ENCODE assay signal across 8 mouse cellular contexts in genomic region chr15:51592069-51592435, GRCm38 (mm10).
A peak's percentile ranks its signal among the peaks of the same experiment; 100 is the strongest.
DNase-seq lines count a peak whose midpoint lies in the region; ATAC-seq lines count a peak whose summit lies in the region.

No protein-coding gene starts in this region.

- no peaks in the 10 kb centered on the region for H3K9me3 ChIP-seq in kidney, embryonic 15.5 days (replicated peaks)
- H3K9me3 ChIP-seq in stomach, embryonic 15.5 days = no peaks in the 10 kb centered on the region

- WGBS in kidney, embryonic 15.5 days = 59% methylated on average over 9 of the region's 9 CpGs
- 53% methylated on average over 9 of the region's 9 CpGs for WGBS in stomach, embryonic 15.5 days

- peak overlapping the region; percentile 27; the same call in 1 of the 2 replicates for H3K4me2 ChIP-seq in kidney, embryonic 15.5 days
- H3K4me2 ChIP-seq in stomach, embryonic 15.5 days = peak overlapping the region; percentile 33; the same call in 1 of the 2 replicates

- DNase-seq in kidney, adult 8-10 months = no peak
- DNase-seq in ZHBTc4 (ENCODE audit: low read depth, low spot score) = peak; percentile 72
- peak; percentile 75 for DNase-seq in heart, adult 8-10 months (ENCODE audit: low spot score)
- peak; percentile 4 for DNase-seq in kidney, postnatal 14 days
- DNase-seq in frontal cortex, postnatal 25 days (ENCODE audit: low spot score in 2 of 2) = no peak
- DNase-seq in thymus, postnatal 0 days (ENCODE audit: low spot score) = no peak

- H3K4me3 ChIP-seq in kidney, embryonic 15.5 days (replicated peaks) = no peak overlapping the region
- no peak overlapping the region for H3K4me3 ChIP-seq in stomach, embryonic 15.5 days (replicated peaks)

- H3K36me3 ChIP-seq in kidney, embryonic 15.5 days = no peaks in the 10 kb centered on the region
- H3K36me3 ChIP-seq in stomach, embryonic 15.5 days = no peaks in the 10 kb centered on the region

- no peaks in the 10 kb centered on the region for H3K27me3 ChIP-seq in kidney, embryonic 15.5 days
- H3K27me3 ChIP-seq in stomach, embryonic 15.5 days (replicated peaks) = no peaks in the 10 kb centered on the region

- H3K27ac ChIP-seq in kidney, embryonic 15.5 days = no peak overlapping the region
- no peak overlapping the region for H3K27ac ChIP-seq in stomach, embryonic 15.5 days

- no peak overlapping the region for H3K9ac ChIP-seq in kidney, embryonic 15.5 days
- H3K9ac ChIP-seq in stomach, embryonic 15.5 days = no peak overlapping the region

- peak; percentile 65; the same call in 1 of the 2 replicates for ATAC-seq in kidney, embryonic 15.5 days (replicated peaks; ENCODE audit: low FRiP score)
- no peak for ATAC-seq in stomach, embryonic 15.5 days (ENCODE audit: insufficient read depth, low FRiP score, low read depth)

- peaks cover 10% of the 10 kb centered on the region; the same call in 1 of the 2 replicates for H3K4me1 ChIP-seq in kidney, embryonic 15.5 days
- peaks cover 3% of the 10 kb centered on the region; the same call in 1 of the 2 replicates for H3K4me1 ChIP-seq in stomach, embryonic 15.5 days

Comparison
In these comparisons a context has a peak if more than half of its experiments do, and no peak if none do; other contexts are left out.
1. DNase-seq: peak in ZHBTc4 (single experiment), heart, adult 8-10 months (single experiment) and kidney, postnatal 14 days (single experiment); none in kidney, adult 8-10 months (0 of 2), frontal cortex, postnatal 25 days (0 of 2) and thymus, postnatal 0 days (single experiment).